9 mouse cellular contexts compared by ENCODE assay signal in genomic region chr5:67025581-67025980, GRCm38 (mm10).
"Had no signal": no experiment of that assay in that cellular context is flagged by ENCODE, and none has a peak within 500 bp of the region (broad histone marks: within the 10 kb centered on the region; RNA-seq: fewer than 3 reads in every experiment).

No protein-coding gene starts in this region.

- H3K4me3 ChIP-seq: limb, embryonic 15.5 days; liver, embryonic 13.5 days; midbrain, embryonic 13.5 days; myocyte had no signal

- H3K27me3 ChIP-seq: limb, embryonic 15.5 days; liver, embryonic 13.5 days; midbrain, embryonic 13.5 days had no signal

- DNase-seq: liver, embryonic 13.5 days; retina, postnatal 1 day; right cerebral cortex, postnatal 4 days; spleen, adult 18-20 months; thymus, adult 18-20 months; thymus, postnatal 25 days had no signal

- H3K9ac ChIP-seq: limb, embryonic 15.5 days; liver, embryonic 13.5 days; midbrain, embryonic 13.5 days had no signal

- H3K36me3 ChIP-seq: liver, embryonic 13.5 days had no signal

- H3K4me1 ChIP-seq: liver, embryonic 13.5 days had no signal

- H3K4me2 ChIP-seq: limb, embryonic 15.5 days; liver, embryonic 13.5 days; midbrain, embryonic 13.5 days had no signal

- ATAC-seq: midbrain, embryonic 13.5 days had no signal

- H3K9me3 ChIP-seq: limb, embryonic 15.5 days; liver, embryonic 13.5 days; midbrain, embryonic 13.5 days had no signal

- H3K27ac ChIP-seq: liver, embryonic 13.5 days; midbrain, embryonic 13.5 days had no signal
